Mouse (Mus musculus): ENCODE results near the gene Rybp.

The Rybp gene

GRCm38 (mm10) chr6:100287334-100288015 is at the start of gene Rybp:
Rybp (minus strand) TSS chr6:100287485.
- peak; percentile 79 for ATAC-seq (ENCODE audit: insufficient number of reproducible peaks, low FRiP score, low TSS enrichment)

- no peak for ATAC-seq (ENCODE audit: insufficient number of reproducible peaks, low FRiP score, low TSS enrichment)
Measured at GRCm38 (mm10) chr6:100336591-100337148, 49.4 kb upstream of the Rybp start.

- no peak for ATAC-seq (ENCODE audit: insufficient number of reproducible peaks, low FRiP score, low TSS enrichment)
Measured at GRCm38 (mm10) chr6:100335506-100336144, 48.3 kb upstream of the Rybp start.

- no peak for ATAC-seq (ENCODE audit: insufficient number of reproducible peaks, low FRiP score, low TSS enrichment)
Measured at GRCm38 (mm10) chr6:100333745-100334144, 46.5 kb upstream of the Rybp start.

GRCm38 (mm10) chr6:100332479-100332878 is 45.2 kb upstream of the Rybp start:
- no peak for ATAC-seq (ENCODE audit: insufficient number of reproducible peaks, low FRiP score, low TSS enrichment)

DNA sequence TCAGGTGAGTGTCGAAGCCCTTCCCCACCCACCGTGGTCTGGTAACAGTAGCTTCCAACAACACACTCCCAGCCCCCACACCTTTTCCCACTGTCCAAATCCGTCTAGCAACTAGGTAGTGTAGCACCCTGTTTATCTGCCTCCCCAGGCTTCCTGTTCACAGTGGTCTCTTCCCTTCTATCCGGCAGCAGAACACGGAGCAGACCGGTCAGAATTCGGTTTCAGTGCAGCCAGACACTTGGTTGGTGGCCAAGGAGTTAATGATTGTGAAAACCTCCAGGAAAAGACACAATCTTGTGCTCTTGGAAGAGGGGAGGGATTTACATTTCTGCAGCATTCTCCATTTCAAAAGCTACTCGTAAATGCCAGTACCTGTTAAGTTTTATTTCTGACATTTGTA is 44.3 kb upstream of the Rybp start:
- no peak for ATAC-seq (ENCODE audit: insufficient number of reproducible peaks, low FRiP score, low TSS enrichment)

GRCm38 (mm10) chr6:100331055-100331454 is 43.8 kb upstream of the Rybp start:
- ATAC-seq (ENCODE audit: insufficient number of reproducible peaks, low FRiP score, low TSS enrichment), result no peak

- ATAC-seq (ENCODE audit: insufficient number of reproducible peaks, low FRiP score, low TSS enrichment), result no peak
Measured at GRCm38 (mm10) chr6:100329542-100329941, 42.3 kb upstream of the Rybp start.

GRCm38 (mm10) chr6:100327050-100327449 is 39.8 kb upstream of the Rybp start:
- ATAC-seq (ENCODE audit: insufficient number of reproducible peaks, low FRiP score, low TSS enrichment), result 0 out of 2 replicates have a peak, but pooled peaks have one; percentile 43

DNA sequence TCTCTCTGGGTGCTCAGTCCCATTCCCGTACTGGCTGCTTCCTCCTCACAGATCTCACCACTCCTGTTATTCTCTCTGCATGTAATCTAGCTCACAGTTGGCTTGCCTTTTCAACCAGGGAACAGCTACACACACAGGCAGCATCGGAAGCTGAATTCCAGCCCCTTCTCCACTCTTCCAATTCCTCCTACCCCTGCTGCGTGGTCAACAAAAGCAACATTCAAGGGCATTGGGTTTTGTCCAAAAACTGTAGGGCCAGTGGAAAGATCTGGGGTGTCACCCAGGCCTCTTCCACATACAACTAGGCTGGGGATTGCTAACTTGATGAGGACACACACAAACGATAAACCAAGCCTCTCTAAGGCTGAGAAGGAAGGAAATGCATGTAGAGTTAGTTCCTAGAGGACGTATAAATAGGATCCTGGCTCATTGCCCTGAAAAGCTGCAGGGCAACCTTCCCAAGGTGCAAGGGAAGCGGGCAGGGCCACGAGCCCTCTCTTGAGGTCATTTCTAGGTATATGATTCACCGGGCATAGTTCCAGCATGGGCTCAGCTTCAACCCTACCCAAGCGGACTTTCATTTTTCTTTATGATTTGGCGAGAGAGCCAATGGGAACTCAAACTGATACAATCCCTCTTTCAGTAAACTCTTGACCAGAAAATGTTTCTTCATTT is 36.6 kb upstream of the Rybp start:
- no peak for ATAC-seq (ENCODE audit: insufficient number of reproducible peaks, low FRiP score, low TSS enrichment)

GRCm38 (mm10) chr6:100322561-100322960 is 35.3 kb upstream of the Rybp start:
- ATAC-seq (ENCODE audit: insufficient number of reproducible peaks, low FRiP score, low TSS enrichment), result no peak

DNA sequence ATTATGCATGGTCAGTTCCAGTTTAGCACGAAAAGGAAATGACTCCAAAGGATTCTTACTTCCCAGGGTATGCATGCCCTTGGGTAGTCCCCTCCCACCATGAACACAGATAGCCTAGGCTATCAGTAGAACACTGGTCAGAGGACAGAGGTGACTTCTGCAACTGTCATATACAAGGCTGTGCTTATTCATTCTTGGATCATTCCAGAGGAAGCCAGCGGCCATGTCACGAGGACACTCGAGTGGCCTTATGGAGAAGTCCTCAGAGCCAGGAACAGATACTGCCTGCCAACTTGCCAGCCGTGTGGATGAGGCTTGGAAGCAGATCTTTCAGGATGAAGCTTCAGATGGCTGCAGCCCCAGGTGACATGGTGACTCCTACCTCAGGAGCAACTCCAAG is 34.9 kb upstream of the Rybp start:
- ATAC-seq (ENCODE audit: insufficient number of reproducible peaks, low FRiP score, low TSS enrichment), result no peak

DNA sequence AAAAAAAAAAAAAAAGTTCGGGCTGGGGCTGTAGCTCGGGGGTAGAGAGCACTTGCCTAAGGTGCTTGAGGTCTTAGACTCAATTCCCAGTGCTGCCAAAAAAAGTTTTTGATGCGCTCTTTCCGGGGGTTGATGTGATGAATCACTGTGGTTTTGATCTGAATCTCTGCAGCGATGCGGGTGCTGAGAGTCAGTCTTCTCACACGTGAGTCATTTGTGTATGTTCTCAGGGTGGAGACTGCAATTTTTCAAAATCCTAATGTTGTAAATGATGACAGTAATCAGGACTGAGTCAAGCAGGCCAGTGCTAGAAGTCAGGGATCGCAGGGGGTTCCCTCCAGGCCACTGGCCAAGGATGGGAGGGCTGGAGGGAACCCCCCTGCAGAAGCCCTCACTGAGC is 26.9 kb upstream of the Rybp start:
- ATAC-seq (ENCODE audit: insufficient number of reproducible peaks, low FRiP score, low TSS enrichment), result no peak

DNA sequence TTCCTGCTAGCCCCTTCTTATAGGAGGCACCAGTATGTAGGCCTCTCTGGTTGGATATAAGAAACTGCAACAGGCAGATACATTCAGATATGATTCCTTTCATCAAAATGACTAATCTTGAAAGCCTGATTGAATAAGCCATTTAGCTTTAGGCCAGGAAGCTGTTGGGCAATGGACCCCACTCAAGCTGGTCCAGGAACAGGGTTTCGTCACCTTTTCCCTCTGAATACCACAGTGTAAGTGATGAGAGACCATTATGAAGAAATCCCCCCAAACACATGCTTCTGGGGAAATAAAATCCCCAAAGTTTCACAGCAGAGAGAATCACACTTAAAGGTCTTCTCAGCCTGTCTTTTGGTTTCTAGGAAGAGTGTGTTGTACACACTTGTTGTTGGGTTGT is 23.9 kb upstream of the Rybp start:
- ATAC-seq (ENCODE audit: insufficient number of reproducible peaks, low FRiP score, low TSS enrichment), result no peak

- ATAC-seq (ENCODE audit: insufficient number of reproducible peaks, low FRiP score, low TSS enrichment), result no peak
Measured at GRCm38 (mm10) chr6:100304831-100305230, 17.5 kb upstream of the Rybp start.

DNA sequence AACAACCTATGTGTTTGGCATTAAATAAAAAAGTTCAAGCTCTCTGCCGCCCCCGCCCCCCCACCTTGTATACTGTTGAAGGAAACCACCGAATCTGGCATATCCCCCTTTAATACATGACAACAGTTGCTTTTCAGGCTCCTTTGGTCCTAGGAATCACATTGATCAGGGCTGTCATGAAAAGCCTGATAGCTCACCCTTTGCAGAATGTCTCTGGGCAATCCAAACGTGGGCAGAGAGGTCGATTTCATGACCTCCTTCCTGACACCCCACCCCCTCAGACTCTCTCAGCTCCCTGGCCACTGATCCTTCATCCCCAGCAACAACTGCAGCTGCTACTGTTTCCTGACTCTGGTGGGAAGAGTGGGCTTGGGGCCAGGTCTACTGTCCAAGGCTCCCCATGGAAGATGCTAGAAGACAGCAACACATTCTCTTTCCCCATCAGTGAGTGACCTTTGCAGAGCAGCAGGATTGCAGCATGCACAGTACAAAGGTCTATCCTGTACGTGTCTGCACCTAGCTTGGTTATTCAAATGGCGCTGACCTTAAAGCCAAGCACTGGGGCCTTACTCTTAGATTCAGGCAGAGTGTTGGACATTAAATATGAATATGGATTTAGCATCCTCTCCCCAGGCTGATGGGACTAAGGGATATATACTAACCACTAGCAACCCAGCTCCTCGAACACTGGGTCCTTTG is 14.3 kb upstream of the Rybp start:
- no peak for ATAC-seq (ENCODE audit: insufficient number of reproducible peaks, low FRiP score, low TSS enrichment)

DNA sequence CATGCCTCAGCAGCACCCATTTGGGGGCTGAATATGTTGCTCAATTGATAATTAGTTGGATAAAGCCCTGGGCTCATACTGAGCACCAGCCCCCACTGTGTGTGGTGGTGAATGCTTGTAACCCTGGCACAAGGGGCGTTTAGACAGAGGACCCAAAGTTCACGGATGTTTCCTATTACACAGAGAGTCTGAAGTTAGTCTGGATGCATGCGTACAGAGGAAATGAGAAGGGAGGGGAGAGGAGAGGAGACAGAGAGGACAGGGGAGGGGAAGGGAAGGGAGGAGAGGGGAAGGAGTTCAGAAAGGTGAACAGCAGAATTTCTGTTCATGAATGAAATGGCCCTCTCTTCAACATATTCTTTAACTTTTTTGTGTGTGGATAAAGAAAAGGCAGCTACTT is 13.5 kb upstream of the Rybp start:
- ATAC-seq (ENCODE audit: insufficient number of reproducible peaks, low FRiP score, low TSS enrichment), result no peak

GRCm38 (mm10) chr6:100298945-100299344 is 11.7 kb upstream of the Rybp start:
- no peak for ATAC-seq (ENCODE audit: insufficient number of reproducible peaks, low FRiP score, low TSS enrichment)

GRCm38 (mm10) chr6:100297536-100297935 is 10.3 kb upstream of the Rybp start:
- no peak for ATAC-seq (ENCODE audit: insufficient number of reproducible peaks, low FRiP score, low TSS enrichment)

GRCm38 (mm10) chr6:100292411-100292810 is 5.1 kb upstream of the Rybp start:
- ATAC-seq (ENCODE audit: insufficient number of reproducible peaks, low FRiP score, low TSS enrichment), result no peak

DNA sequence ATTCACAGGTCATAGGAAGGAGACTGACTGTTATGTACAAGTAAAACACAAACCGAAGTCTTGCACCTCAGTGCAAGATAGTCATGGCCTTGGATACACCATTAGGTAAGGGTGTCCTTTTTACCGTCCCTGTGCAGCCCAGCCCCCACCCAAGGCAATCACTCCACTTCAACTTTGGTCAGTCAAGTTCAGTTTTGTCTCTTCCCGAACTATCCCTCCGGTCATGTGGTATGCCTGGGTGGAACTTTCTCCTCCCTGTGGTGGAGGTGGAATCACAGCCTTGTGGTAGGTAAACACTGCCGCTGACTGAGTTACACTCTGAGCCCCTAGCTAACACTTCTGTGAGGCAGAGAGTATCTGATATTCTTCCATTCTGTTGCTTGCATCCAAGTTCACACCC is 1.8 kb upstream of the Rybp start:
- no peak for ATAC-seq (ENCODE audit: insufficient number of reproducible peaks, low FRiP score, low TSS enrichment)

Data from cerebellum, adult (tissue).